Mouse (Mus musculus) skeletal muscle tissue, adult 2 months (tissue): ENCODE results near the gene Ankrd34a.
A peak's percentile ranks its signal among the peaks of the same experiment; 100 is the strongest.
"Not testable (repeated sequence)": the region's sequence is repeated elsewhere in the genome, so short reads cannot be mapped to it uniquely, and the experiment has no call there.

Source experiments
- DNase-seq: peaks from one replicate; pipeline ENCODE4 v3.0.0-alpha.2; 2012; ENCODE audit warnings: low read depth, low spot score

Ankrd34a gene

GRCm38 (mm10) chr3:96579885-96580454 is 16.5 kb upstream of the Ankrd34a start:
- DNase-seq: peak; percentile 93

- DNase-seq: no peak
Observed at GRCm38 (mm10) chr3:96581141-96581540, 15.3 kb upstream of the Ankrd34a start.

DNA sequence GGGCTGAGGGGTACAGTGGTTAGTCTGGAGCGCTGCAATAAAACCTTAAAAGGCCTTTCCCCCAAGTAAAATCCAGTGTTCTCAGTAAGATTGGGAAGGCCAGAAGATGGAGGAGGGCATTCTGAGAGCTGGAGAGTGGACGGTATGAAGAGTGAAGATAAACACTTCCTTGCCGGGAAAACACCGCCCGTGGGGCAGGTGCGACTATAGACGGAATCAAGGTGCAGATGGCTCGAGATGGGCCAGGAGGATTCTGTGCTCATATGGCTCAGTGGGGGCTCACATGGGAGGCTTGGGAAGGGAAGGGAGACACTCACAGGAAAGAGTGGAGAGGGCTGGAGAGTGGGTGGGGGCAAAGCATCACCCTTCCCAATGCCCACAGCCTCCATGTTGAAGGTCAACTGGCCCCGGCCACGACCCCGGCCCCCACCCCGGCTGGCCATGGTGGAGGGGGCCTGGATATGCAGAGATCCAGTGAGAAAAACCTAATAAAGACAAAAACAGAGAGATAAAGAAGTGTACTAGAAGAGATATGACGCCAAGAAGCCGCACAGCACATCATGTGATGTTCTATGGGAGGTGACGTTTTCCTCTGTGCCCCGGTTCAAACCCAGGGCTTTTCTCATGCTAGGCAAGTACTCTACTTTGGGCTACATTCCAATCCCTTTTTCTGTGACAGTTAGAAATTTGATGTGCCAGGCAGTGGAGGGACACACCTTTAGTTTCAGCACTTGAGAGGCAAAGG is 14.5 kb upstream of the Ankrd34a start:
- DNase-seq: no peak

DNA sequence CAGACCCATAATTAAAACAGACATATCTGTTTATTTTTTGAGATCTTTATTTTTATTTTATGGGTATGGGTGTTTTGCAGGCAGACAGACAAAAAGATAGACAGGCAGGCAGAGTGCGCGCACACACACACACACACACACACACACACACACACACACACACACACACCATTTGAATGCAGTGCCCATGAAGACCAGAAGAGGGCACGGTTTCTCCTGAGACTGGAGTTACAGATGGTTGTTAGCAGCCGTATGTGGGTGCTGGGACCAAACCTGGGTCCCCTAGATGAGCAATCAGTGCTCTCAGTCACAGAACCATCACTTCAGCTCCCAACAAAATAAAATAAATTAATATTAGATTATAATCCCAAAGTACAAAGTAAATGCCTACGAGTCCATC is 13.1 kb upstream of the Ankrd34a start:
- no peak for DNase-seq

GRCm38 (mm10) chr3:96590657-96591056 is 5.8 kb upstream of the Ankrd34a start:
- no peak for DNase-seq

DNA sequence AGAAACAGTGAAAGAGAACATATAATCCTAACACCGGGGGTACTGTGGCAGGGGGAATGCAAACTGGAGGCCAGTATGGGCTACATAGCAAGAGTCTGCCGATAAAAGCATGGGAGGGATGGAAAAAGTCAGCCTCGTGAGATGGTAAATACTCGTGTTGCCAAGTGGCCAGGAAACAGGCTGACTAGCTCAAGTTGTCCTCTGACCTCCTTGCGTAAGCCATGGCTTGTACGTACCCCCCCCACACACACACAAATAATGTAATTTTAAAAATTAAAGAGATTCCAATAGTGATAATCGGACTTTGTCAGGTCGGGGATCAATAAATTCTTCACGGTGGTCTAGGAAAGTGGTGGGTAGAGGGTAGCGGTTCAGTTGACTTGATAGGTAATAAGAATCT is 3.1 kb upstream of the Ankrd34a start:
- DNase-seq: no peak

- DNase-seq: peak; percentile 88
Observed at GRCm38 (mm10) chr3:96593790-96594560, 2.5 kb upstream of the Ankrd34a start, which contains the start of gene Polr3gl. Gene Polr3gl, minus strand, starts transcription at chr3:96594181.

GRCm38 (mm10) chr3:96594851-96595250 is 1.6 kb upstream of the Ankrd34a start:
- no peak for DNase-seq

DNA sequence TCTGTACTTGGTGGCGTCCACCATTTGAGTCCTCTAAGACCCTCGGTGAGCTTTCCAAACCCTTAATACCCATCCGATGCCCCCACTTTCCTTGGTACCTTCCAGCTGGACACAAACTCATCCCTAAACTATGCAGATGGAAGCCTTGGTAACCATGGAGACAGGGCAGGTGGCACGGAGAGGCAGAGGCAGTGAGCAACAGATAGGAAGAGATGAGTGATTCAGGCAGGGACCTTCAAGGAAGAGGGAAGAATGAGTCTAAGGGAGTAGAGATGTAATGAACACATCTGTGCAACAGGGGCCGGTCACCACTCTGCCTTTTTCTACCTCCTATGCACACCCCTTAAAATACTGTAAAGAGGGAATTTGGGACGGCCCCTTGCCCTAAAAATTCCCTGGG is 775 bp upstream of the Ankrd34a start:
- no peak for DNase-seq

GRCm38 (mm10) chr3:96596855-96597254 is 419 bp downstream of the Ankrd34a start:
- DNase-seq: no peak

DNA sequence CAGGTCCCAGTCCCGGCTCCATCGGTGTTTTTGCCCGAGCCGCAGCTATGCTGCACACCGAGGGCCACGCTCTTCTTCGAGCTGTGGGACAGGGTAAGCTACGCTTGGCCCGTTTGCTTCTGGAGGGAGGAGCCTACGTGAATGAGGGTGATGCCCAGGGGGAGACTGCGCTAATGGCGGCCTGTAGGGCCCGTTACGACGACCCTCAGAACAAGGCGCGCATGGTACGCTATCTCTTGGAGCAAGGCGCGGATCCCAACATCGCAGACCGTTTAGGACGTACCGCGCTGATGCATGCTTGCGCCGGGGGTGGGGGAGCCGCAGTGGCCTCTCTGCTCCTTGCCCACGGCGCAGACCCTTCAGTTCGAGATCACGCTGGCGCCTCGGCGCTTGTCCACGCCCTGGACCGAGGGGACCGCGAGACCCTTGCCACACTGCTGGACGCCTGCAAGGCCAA is 1.0 kb downstream of the Ankrd34a start:
- no peak for DNase-seq

GRCm38 (mm10) chr3:96598156-96599068 is 2.0 kb downstream of the Ankrd34a start:
- DNase-seq: no peak

DNA sequence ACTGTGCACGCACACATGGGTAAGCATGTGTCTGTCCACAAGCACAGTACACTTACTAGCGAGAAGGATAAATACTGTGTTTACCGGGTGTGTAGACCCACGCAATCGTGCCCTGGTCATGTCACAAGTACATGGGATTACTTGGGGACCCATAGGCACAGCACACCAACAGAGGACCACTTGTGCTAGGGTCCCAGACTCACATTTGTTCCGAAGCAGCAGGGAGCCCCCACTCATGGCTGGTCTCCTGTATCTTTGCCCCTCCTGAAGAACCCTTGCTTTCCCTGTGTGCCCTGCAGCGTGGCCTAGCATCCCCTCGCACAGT is 2.6 kb downstream of the Ankrd34a start:
- no peak for DNase-seq

- DNase-seq: no peak
Observed at GRCm38 (mm10) chr3:96599411-96599810, 3.0 kb downstream of the Ankrd34a start.

DNA sequence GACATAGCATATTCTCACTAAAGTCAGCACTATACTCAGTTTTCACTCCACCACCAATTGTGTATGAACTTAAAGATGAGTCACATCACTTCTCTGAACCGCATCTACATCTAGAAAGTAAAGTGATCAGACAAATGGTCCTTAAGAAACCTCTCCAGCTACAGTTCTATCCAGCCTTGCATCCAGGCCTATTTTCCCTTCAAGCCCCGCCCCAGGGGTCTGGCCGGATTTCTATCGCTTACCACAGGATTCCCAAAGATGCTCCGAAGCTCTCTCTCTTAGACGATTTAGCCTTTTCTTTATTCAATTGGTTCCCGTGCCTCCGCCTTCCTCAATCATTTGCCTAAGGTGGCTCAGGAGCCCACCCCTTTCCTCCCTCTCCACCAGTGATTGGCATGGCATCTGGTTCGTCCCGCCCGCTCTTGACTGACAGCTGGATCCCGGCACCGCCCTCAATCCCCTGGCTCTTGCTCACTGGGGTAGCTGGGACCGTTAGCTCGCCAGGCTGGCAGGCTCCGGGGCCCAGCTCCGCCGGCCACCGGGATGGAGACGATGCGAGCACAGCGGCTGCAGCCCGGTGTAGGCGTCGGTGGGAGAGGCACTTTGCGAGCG is 4.3 kb downstream of the Ankrd34a start, which contains the start of gene Lix1l:
Gene Lix1l, plus strand, starts transcription at position 511 of the 612 bp plus-strand sequence.
- peak; percentile 92 for DNase-seq

DNA sequence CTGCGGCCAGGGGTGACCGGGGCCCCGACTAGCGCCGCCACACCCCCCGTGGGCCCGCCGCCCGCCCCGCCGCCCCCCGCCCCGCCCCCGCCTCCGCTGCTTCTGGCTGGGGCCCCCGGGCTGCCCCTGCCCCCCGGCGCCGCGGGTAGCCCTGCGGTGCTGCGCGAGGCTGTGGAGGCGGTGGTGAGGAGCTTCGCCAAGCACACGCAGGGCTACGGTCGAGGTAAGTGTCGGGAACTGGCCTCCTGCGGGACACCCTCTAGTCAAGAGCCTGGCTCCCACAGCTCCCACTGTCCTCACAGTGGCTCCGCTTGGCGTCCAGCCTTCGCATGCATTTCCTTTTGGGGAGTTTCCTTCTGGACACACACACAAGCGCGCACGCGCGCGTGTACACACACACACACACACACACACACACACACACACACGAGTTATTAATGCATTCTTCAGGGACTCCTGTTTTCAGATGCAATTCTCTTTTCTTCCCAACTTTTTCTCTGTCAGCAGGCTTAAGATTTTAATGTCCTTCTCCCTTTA is 4.9 kb downstream of the Ankrd34a start:
- peak; percentile 73 for DNase-seq

GRCm38 (mm10) chr3:96601941-96602703 is 5.7 kb downstream of the Ankrd34a start:
- DNase-seq: no peak

- DNase-seq: no peak
Observed at GRCm38 (mm10) chr3:96602704-96603084, 6.3 kb downstream of the Ankrd34a start.

DNA sequence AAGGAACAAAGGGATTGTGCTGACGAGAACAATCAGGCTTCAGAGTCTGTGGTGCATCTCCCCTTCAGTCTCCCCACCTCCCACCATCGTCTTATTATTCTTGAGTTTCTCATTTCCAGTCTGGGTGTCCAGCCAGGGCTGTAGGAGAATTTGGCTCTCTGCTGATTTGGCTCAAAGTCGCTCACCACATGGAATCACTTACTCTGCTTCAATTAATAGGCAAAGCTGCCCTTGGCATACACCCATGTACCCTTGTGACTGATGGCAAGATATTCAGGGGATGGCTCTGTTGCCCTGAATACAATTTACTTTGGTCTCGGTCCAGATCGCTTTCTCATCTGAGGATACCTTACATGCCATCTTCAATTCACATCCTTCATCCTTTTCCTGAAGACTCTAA is 6.9 kb downstream of the Ankrd34a start:
- no peak for DNase-seq

DNA sequence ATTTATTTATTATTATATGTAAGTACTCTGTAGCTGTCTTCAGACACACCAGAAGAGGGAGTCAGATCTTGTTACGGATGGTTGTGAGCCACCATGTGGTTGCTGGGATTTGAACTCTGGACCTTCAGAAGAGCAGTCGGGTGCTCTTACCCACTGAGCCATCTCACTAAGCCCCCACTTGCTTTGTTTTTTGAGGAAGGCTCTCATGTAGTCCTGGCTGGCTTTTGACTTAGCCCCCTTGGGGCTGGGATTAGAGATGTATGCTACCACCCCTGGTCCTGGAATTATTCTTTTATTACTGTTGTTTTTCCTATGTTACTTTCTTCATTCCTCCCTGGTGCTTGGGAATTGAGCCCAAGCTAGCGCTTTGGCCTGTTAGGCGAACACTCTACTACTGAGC is 9.6 kb downstream of the Ankrd34a start:
- DNase-seq: not testable (repeated sequence)
